Mouse (Mus musculus) thymus, adult 2 months (tissue): ENCODE measurements at regions not wholly inside any gene's neighbourhood (a gene's known extent, or its start where the extent isn't known, plus 50 kb on each side); places are given as distances from the start of the nearest gene placed in this dataset.

Experiments
- CTCF ChIP-seq: fragments of 200-500 bp; IDR thresholded peaks from 2 replicates; pipeline ENCODE4 v1.5.1; 2012; ENCODE audit warnings: mild to moderate bottlenecking, control low read depth, low read length, moderate library complexity, borderline replicate concordance; ENCODE audit not compliant: control insufficient read depth, poor library complexity, insufficient read depth; ENCODE audit errors: extremely low read depth
- POLR2A ChIP-seq: fragments of 200-500 bp; IDR thresholded peaks from 2 replicates; pipeline ENCODE4 v1.6.1; 2012; ENCODE audit warnings: mild to moderate bottlenecking, low read length, control low read depth, moderate library complexity; ENCODE audit not compliant: control insufficient read depth, poor library complexity, insufficient read depth; ENCODE audit errors: extremely low read depth

DNA sequence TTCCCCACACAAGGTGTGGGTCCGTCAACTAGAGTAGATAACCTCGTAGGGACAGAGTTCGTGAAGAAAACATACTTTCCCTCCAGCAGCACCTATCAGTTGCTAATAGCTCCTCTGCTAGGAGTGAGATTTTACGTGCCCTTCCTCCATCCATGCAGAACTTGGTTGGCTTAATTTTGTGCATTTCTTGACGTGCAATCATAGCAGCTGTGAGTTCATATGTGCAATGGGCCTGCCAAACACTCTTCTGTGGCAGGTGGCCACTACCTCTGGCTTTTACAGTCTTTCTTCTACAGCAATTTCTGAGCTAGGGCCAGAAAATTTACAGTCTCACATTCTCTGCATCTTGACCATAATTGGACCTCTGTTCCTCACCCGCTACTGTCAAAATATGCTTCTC, 161.9 kb upstream of the Btg1 start:
- TF ChIP-seq CTCF (no peak), POLR2A (no peak)
